In genomic region chr1:179650284-179650683, GRCm38 (mm10) we compare ENCODE assay signal across 19 mouse cellular contexts. TPM values are rescaled to one million over a fixed set of nuclear protein-coding genes. Genes with fewer than 3 reads are reported as not detected.
DNase-seq lines count a peak whose midpoint lies in the region; ATAC-seq and TF ChIP-seq lines count a peak whose summit lies in the region.
"Had no signal": no experiment of that assay in that cellular context is flagged by ENCODE, and none has a peak within 500 bp of the region (broad histone marks: within the 10 kb centered on the region; RNA-seq: fewer than 3 reads in every experiment).

No protein-coding gene starts in this region.

- no peak overlapping the region for H3K4me3 ChIP-seq in heart, adult 2 months
- H3K4me3 ChIP-seq in lung, embryonic 16.5 days (ENCODE audit: low read length) = no peak overlapping the region
- no peak overlapping the region for H3K4me3 ChIP-seq in lung, adult 2 months (replicated peaks; ENCODE audit: extremely low read depth, low read depth, low read length)
- no peak overlapping the region for H3K4me3 ChIP-seq in hindbrain, postnatal 0 days (ENCODE audit: low read length)
- H3K4me3 ChIP-seq: erythroblast, embryonic 14.5 days; limb, embryonic 15.5 days; stomach, embryonic 15.5 days had no signal

- H3K4me1 ChIP-seq in heart, adult 2 months (ENCODE audit: control insufficient read depth, insufficient read depth, low read length) = peaks cover 4% of the 10 kb centered on the region
- H3K4me1 ChIP-seq in lung, embryonic 16.5 days (replicated peaks; ENCODE audit: control insufficient read depth, insufficient read depth, low read length) = 0 out of 2 replicates have a peak, but pooled peaks cover 2% of the 10 kb centered on the region
- H3K4me1 ChIP-seq in lung, adult 2 months (ENCODE audit: control insufficient read depth, insufficient read depth, low read length) = peaks cover 2% of the 10 kb centered on the region; the same call in 1 of the 2 replicates
- H3K4me1 ChIP-seq in hindbrain, postnatal 0 days (ENCODE audit: insufficient read depth, low read length) = no peaks in the 10 kb centered on the region

- intact Hi-C loops in heart, adult 2 months (cut with DNase I) = no loop called here
- intact Hi-C loops in heart, postnatal 14 days (cut with DNase I) = no loop called here

- TF ChIP-seq POLR2A in heart, adult 2 months (IDR thresholded peaks at IDR 0.05; ENCODE audit: insufficient read depth, low read depth, low read length) = no peak
- no peak for TF ChIP-seq POLR2A in lung, adult 2 months (IDR thresholded peaks at IDR 0.05; ENCODE audit: borderline replicate concordance, extremely low read depth, low read depth, low read length)

- peak overlapping the region; percentile 12; the same call in 1 of the 2 replicates for H3K27ac ChIP-seq in heart, adult 2 months
- no peak overlapping the region for H3K27ac ChIP-seq in lung, embryonic 16.5 days (ENCODE audit: low read length)
- H3K27ac ChIP-seq in hindbrain, postnatal 0 days = no peak overlapping the region
- H3K27ac ChIP-seq: limb, embryonic 15.5 days; stomach, embryonic 15.5 days had no signal

- 0 out of 2 replicates have a peak, but pooled peaks have one; percentile 26 for ATAC-seq in lung, embryonic 16.5 days (ENCODE audit: low read depth)
- peak; percentile 46 to 69; a peak in 3 of 4 replicates for ATAC-seq in hematopoietic stem cell, adult 5-6 weeks (replicated peaks in 1 of 2; ENCODE audit: insufficient read depth in 1 of 2, low FRiP score in 2 of 2, low TSS enrichment in 1 of 2, low read depth in 1 of 2, poor library complexity in 2 of 2, severe bottlenecking in 2 of 2)
- ATAC-seq in megakaryocyte progenitor cell, adult 5-6 weeks (replicated peaks; ENCODE audit: poor library complexity) = peak; percentile 45
- ATAC-seq in hindbrain, postnatal 0 days = no peak
- ATAC-seq: forebrain, embryonic 14.5 days; hindbrain, embryonic 16.5 days had no signal

- H3K36me3 ChIP-seq in heart, adult 2 months (ENCODE audit: control insufficient read depth, insufficient read depth, low read length) = no peaks in the 10 kb centered on the region
- no peaks in the 10 kb centered on the region for H3K36me3 ChIP-seq in lung, embryonic 16.5 days (ENCODE audit: control insufficient read depth, insufficient read depth, low read length)
- no peaks in the 10 kb centered on the region for H3K36me3 ChIP-seq in hindbrain, postnatal 0 days (ENCODE audit: insufficient read depth, low read length)
- H3K36me3 ChIP-seq: G1E; limb, embryonic 15.5 days; stomach, embryonic 15.5 days had no signal

- no peaks in the 10 kb centered on the region for H3K9me3 ChIP-seq in lung, embryonic 16.5 days (ENCODE audit: control insufficient read depth, low read length)
- no peaks in the 10 kb centered on the region for H3K9me3 ChIP-seq in hindbrain, postnatal 0 days (ENCODE audit: low read length)
- H3K9me3 ChIP-seq: limb, embryonic 15.5 days; stomach, embryonic 15.5 days had no signal

- no peaks in the 10 kb centered on the region for H3K27me3 ChIP-seq in heart, adult 2 months (ENCODE audit: control insufficient read depth, insufficient read depth, low read length)
- H3K27me3 ChIP-seq in lung, embryonic 16.5 days (ENCODE audit: control insufficient read depth, insufficient read depth, low read depth, low read length) = no peaks in the 10 kb centered on the region
- H3K27me3 ChIP-seq in hindbrain, postnatal 0 days (ENCODE audit: insufficient read depth, low read length) = no peaks in the 10 kb centered on the region
- H3K27me3 ChIP-seq: limb, embryonic 15.5 days; stomach, embryonic 15.5 days had no signal

- TF ChIP-seq CTCF in heart, adult 2 months (IDR thresholded peaks at IDR 0.05) = no peak
- no peak for TF ChIP-seq CTCF in lung, adult 2 months (IDR thresholded peaks at IDR 0.05; ENCODE audit: insufficient read depth, low read length)
- TF ChIP-seq CTCF in hindbrain, postnatal 0 days (IDR thresholded peaks at IDR 0.05; ENCODE audit: low read depth) = no peak

- H3K79me2 ChIP-seq in heart, adult 2 months (replicated peaks; ENCODE audit: control insufficient read depth, insufficient read depth, low read length) = no peaks in the 10 kb centered on the region

- no peak overlapping the region for H3K9ac ChIP-seq in heart, adult 2 months (ENCODE audit: low read depth, low read length)
- no peak overlapping the region for H3K9ac ChIP-seq in lung, embryonic 16.5 days (ENCODE audit: low read length)
- no peak overlapping the region for H3K9ac ChIP-seq in hindbrain, postnatal 0 days (replicated peaks; ENCODE audit: low read length)
- H3K9ac ChIP-seq: limb, embryonic 15.5 days; stomach, embryonic 15.5 days had no signal

- H3K4me2 ChIP-seq in lung, embryonic 16.5 days (ENCODE audit: low read depth, low read length) = no peak overlapping the region
- no peak overlapping the region for H3K4me2 ChIP-seq in hindbrain, postnatal 0 days (ENCODE audit: low read depth, low read length)
- H3K4me2 ChIP-seq: limb, embryonic 15.5 days; stomach, embryonic 15.5 days had no signal

- no peak for TF ChIP-seq EP300 in heart, adult 2 months (IDR thresholded peaks at IDR 0.05; ENCODE audit: insufficient read depth, low read depth, low read length)

- 44% methylated on average over 4 of the region's 4 CpGs for WGBS in heart, adult 2 months
- WGBS in lung, embryonic 16.5 days = 51% methylated on average over 4 of the region's 4 CpGs
- 29% methylated on average over 4 of the region's 4 CpGs for WGBS in lung, adult 2 months
- 76% methylated on average over 4 of the region's 4 CpGs for WGBS in hindbrain, postnatal 0 days

- peak in 1 of 2 experiments; percentile 15 for DNase-seq in heart, adult 2 months
- DNase-seq in heart, postnatal 14 days = no peak
- DNase-seq in lung, adult 2 months = no peak
- no peak for DNase-seq in MN1 (ENCODE audit: low spot score)
- no peak for DNase-seq in hindbrain, postnatal 0 days (ENCODE audit: low spot score)
- DNase-seq: adrenal gland, postnatal 10 days; cerebellum, adult 11 months; cerebellum, postnatal 36 days; kidney, adult 2 months; kidney, postnatal 36 days had no signal

RNA-seq across cellular contexts. Expression of gene Sccpdh, which starts 17.7 kb away (rescaled TPM):
- 10 to 100 TPM; 47.9 to 49.4 TPM for total RNA-seq in heart, adult 2 months (2021)
- polyA plus RNA-seq in heart, adult 2 months (2012; rRNA removed) = 23.6 and 72.3 TPM in 2 replicates
- total RNA-seq in heart, postnatal 14 days (2021) = 10 to 100 TPM; 61.0 to 65.4 TPM
- 74.5 and 76.7 TPM in 2 replicates for polyA plus RNA-seq in lung, embryonic 16.5 days (2015; fragmentation: Nextera tagmentation; extraction: Ambion mirVana)
- polyA plus RNA-seq in lung, adult 2 months (2012; rRNA removed) = 4.9 and 8.8 TPM in 2 replicates
- 39.8 and 46.7 TPM in 2 replicates for total RNA-seq in hematopoietic stem cell, adult 5-6 weeks (2017)
- total RNA-seq in megakaryocyte progenitor cell, adult 5-6 weeks (2015) = 18.6 and 26.6 TPM in 2 replicates
- 42.4 and 43.7 TPM in 2 replicates for total RNA-seq in megakaryocyte progenitor cell, adult 5-6 weeks (2017)
- 63.8 and 87.3 TPM in 2 replicates for total RNA-seq in hindbrain, postnatal 0 days (2014; rRNA removed)
- polyA plus RNA-seq in hindbrain, postnatal 0 days (2015; fragmentation: Nextera tagmentation; extraction: Ambion mirVana) = 183 and 187 TPM in 2 replicates
- polyA plus RNA-seq: erythroblast, embryonic 14.5 days had no signal
